Mouse (Mus musculus) midbrain, embryonic 14.5 days (tissue): Measurements from ENCODE around the gene Prm3. TPM values are rescaled to one million over a fixed set of nuclear protein-coding genes. Genes with fewer than 3 reads are reported as not detected.
"Not testable (repeated sequence)": the region's sequence is repeated elsewhere in the genome, so short reads cannot be mapped to it uniquely, and the experiment has no call there.

ENCODE experiments used
- ATAC-seq: fragments of 200-750 bp; cut with Nextera tagmentation; 2 replicates; pipeline ENCODE4 v1.8.0; 2017; ENCODE audit warnings: moderate number of reproducible peaks, moderate library complexity; ENCODE audit not compliant: low FRiP score, low TSS enrichment
- DNase-seq: peaks from one replicate; pipeline ENCODE4 v3.0.0-alpha.2; 2015
- H3K27ac ChIP-seq: fragments of 300-500 bp; sonication (generic); replicated peaks from 2 replicates; pipeline ENCODE4 v1.5.1; 2014; ENCODE audit warnings: mild to moderate bottlenecking, low read depth, low read length, moderate library complexity
- H3K27me3 ChIP-seq: fragments of 300-500 bp; sonication (generic); 2 replicates; pipeline ENCODE4 v1.6.1; 2014; ENCODE audit warnings: low read length, control low read depth, mixed read lengths; ENCODE audit not compliant: control insufficient read depth, insufficient read depth
- H3K36me3 ChIP-seq: fragments of 300-500 bp; sonication (generic); 2 replicates; pipeline ENCODE4 v1.6.1; 2014; ENCODE audit warnings: low read length, control low read depth; ENCODE audit not compliant: control insufficient read depth, insufficient read depth
- H3K4me1 ChIP-seq: fragments of 300-500 bp; sonication (generic); 2 replicates; pipeline ENCODE4 v1.6.1; 2014; ENCODE audit warnings: mild to moderate bottlenecking, antibody characterized with exemption, low read length, control low read depth; ENCODE audit not compliant: control insufficient read depth, insufficient read depth
- H3K4me2 ChIP-seq: fragments of 300-500 bp; sonication (generic); 2 replicates; pipeline ENCODE4 v1.6.1; 2014; ENCODE audit warnings: mild to moderate bottlenecking, low read length, moderate library complexity
- H3K4me3 ChIP-seq: fragments of 300-500 bp; sonication (generic); replicated peaks from 2 replicates; pipeline ENCODE4 v1.5.1; 2014; ENCODE audit warnings: low read depth, low read length
- H3K9ac ChIP-seq: fragments of 300-500 bp; sonication (generic); replicated peaks from 2 replicates; pipeline ENCODE4 v1.6.1; 2014; ENCODE audit warnings: mild to moderate bottlenecking, low read length, moderate library complexity
- H3K9me3 ChIP-seq: fragments of 300-500 bp; sonication (generic); 2 replicates; pipeline ENCODE4 v1.6.1; 2016; ENCODE audit warnings: low read length, control low read depth, mixed read lengths; ENCODE audit not compliant: control insufficient read depth
- WGBS: fragments of 180-500 bp; shearing (Covaris S2); extraction: QIAGEN DNeasy Blood & Tissue Kit; methylation state at CpG from one replicate; pipeline ENCODE4 v1.1.7; 2014; 5-methylcytosine and 5-hydroxymethylcytosine counted together
- polyA plus RNA-seq: library from polyadenylated mRNA; unstranded; fragments of >200 nt; fragmentation: Nextera tagmentation; extraction: Ambion mirVana; gene quantifications from 2 replicates; pipeline ENCODE4 v1.2.1, GENCODE M21; 2014

Gene Prm3
- polyA plus RNA-seq, 1 experiment from 2014 or later: not detected

DNA sequence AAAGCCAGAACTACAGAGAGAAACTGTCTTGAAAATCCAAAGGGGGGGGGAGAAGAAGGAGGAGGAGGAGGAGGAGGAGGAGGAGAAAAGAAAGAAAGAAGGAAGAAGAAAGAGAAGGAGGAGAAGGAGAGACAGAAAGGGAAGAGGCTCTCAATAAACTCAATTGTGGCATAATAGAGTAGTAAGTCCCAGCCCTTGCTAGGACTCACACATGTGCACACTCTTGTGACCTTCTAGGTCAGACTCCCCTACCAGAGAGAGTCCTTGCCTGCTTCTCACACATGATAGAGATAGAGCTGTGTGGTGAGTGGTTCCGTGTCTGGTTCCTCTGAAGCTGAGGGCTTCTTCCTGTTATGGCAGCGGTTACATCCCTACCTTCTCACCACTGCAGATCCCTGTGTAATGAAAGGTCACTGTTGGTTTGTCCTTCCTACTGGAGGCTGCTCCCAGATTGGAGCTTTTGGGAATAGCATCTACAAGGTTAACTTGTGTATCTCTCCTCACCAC is 22.2 kb upstream of the Prm3 start, which contains the start of gene Gm11172:
Gm11172 (plus strand) TSS at position 51 of the 507 bp plus-strand sequence.
- no peak within 1 kb of the TSS for H3K9ac ChIP-seq
- H3K27ac ChIP-seq: no peak within 1 kb of the TSS
- H3K27me3 ChIP-seq: no peaks in the 10 kb centered on the region
- no peak within 1 kb of the TSS for H3K4me2 ChIP-seq
- no peaks in the 10 kb centered on the region for H3K4me1 ChIP-seq
- no peaks in the 10 kb centered on the region for H3K9me3 ChIP-seq
- no peaks in the 10 kb centered on the region for H3K36me3 ChIP-seq
- WGBS: 82% methylated on average over 2 of the region's 2 CpGs
- H3K4me3 ChIP-seq: no peak within 1 kb of the TSS
- DNase-seq (no peak), ATAC-seq (no peak)

GRCm38 (mm10) chr16:10810376-10810775 is 19.7 kb upstream of the Prm3 start:
- H3K4me2 ChIP-seq: no peak overlapping the region
- ATAC-seq (no peak), DNase-seq (no peak)
- WGBS: 100% methylated on average over 1 of the region's 1 CpGs
- no peaks in the 10 kb centered on the region for H3K36me3 ChIP-seq
- H3K4me3 ChIP-seq: no peak overlapping the region
- H3K4me1 ChIP-seq: no peaks in the 10 kb centered on the region
- H3K27ac ChIP-seq: no peak overlapping the region
- no peaks in the 10 kb centered on the region for H3K9me3 ChIP-seq
- H3K9ac ChIP-seq: no peak overlapping the region
- no peaks in the 10 kb centered on the region for H3K27me3 ChIP-seq

GRCm38 (mm10) chr16:10805789-10806527 is 15.2 kb upstream of the Prm3 start, which contains the start of gene Prm1:
TSS of gene Prm1 (minus strand) at chr16:10805839.
- 79% methylated on average over 10 of the region's 10 CpGs for WGBS
- no peak for DNase-seq
- no peaks in the 10 kb centered on the region for H3K4me1 ChIP-seq
- H3K27me3 ChIP-seq: no peaks in the 10 kb centered on the region
- H3K4me2 ChIP-seq: no peak within 1 kb of the TSS
- no peak for ATAC-seq
- H3K36me3 ChIP-seq: no peaks in the 10 kb centered on the region
- H3K27ac ChIP-seq: no peak within 1 kb of the TSS
- no peaks in the 10 kb centered on the region for H3K9me3 ChIP-seq
- no peak within 1 kb of the TSS for H3K9ac ChIP-seq
- no peak within 1 kb of the TSS for H3K4me3 ChIP-seq

- 85% methylated on average over 3 of the region's 3 CpGs for WGBS
- DNase-seq, H3K36me3 ChIP-seq, H3K9ac ChIP-seq, H3K27ac ChIP-seq, ATAC-seq, H3K4me2 ChIP-seq, H3K4me1 ChIP-seq, H3K27me3 ChIP-seq, H3K4me3 ChIP-seq, H3K9me3 ChIP-seq: not testable (repeated sequence)
Measured at GRCm38 (mm10) chr16:10802420-10802819, 11.7 kb upstream of the Prm3 start.

- ATAC-seq: no peak
- Histone ChIP-seq H3K4me3 (no peak within 1 kb of the TSS), H3K27me3 (no peaks in the 10 kb centered on the region), H3K9ac (no peak within 1 kb of the TSS), H3K27ac (no peak within 1 kb of the TSS), H3K36me3 (no peaks in the 10 kb centered on the region), H3K4me2 (no peak within 1 kb of the TSS), H3K4me1 (no peaks in the 10 kb centered on the region), H3K9me3 (no peaks in the 10 kb centered on the region)
- DNase-seq: no peak
- WGBS: 80% methylated on average over 6 of the region's 6 CpGs
Measured at GRCm38 (mm10) chr16:10796034-10796433, 5.3 kb upstream of the Prm3 start, which contains the start of gene Prm2. TSS of gene Prm2 (minus strand) at chr16:10796134.

GRCm38 (mm10) chr16:10788866-10789265 is 1.8 kb downstream of the Prm3 start:
- Histone ChIP-seq H3K27ac (no peak overlapping the region), H3K36me3 (no peaks in the 10 kb centered on the region), H3K4me1 (peaks cover 8% of the 10 kb centered on the region; the same call in 1 of the 2 replicates), H3K9me3 (no peaks in the 10 kb centered on the region), H3K27me3 (peaks cover 8% of the 10 kb centered on the region), H3K4me2 (no peak overlapping the region), H3K4me3 (no peak overlapping the region), H3K9ac (no peak overlapping the region)
- WGBS: 64% methylated on average over 4 of the region's 4 CpGs
- ATAC-seq (no peak), DNase-seq (no peak)

GRCm38 (mm10) chr16:10788271-10788670 is 2.4 kb downstream of the Prm3 start, which contains the start of gene Tnp2:
TSS of gene Tnp2 (minus strand) at chr16:10788660.
- Histone ChIP-seq H3K27me3 (peaks cover 12% of the 10 kb centered on the region), H3K4me2 (no peak within 1 kb of the TSS), H3K36me3 (no peaks in the 10 kb centered on the region), H3K9ac (no peak within 1 kb of the TSS), H3K4me1 (peaks cover 8% of the 10 kb centered on the region; the same call in 1 of the 2 replicates), H3K4me3 (no peak within 1 kb of the TSS), H3K9me3 (no peaks in the 10 kb centered on the region), H3K27ac (no peak within 1 kb of the TSS)
- ATAC-seq (no peak), DNase-seq (no peak)
- 55% methylated on average over 16 of the region's 16 CpGs for WGBS

DNA sequence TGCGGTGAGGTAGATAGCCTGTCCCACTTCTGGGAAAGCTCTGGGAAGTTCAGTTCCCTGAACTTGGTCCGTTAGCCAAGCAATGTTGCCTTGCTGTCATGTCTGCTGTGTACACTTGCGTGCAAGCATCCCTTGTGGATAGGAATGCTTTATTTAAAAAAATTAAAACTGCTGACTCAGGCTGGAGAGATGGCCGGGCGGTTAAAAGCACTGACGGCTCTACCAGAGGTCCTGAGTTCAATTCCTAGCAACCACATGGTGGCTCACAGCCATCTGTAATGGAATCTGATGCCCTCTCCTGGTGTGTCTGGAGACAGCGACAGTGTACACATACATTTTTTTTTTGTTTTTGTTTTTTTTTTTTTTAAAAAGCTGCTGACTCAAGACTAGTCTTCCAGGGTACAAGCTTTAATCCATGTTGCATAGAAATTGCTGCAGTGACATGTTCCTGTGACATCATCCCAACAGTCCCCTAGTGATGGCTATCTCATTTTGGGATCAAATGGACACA is 3.1 kb downstream of the Prm3 start:
- Histone ChIP-seq H3K4me3 (no peak overlapping the region), H3K4me2 (no peak overlapping the region), H3K9me3 (no peaks in the 10 kb centered on the region), H3K27ac (no peak overlapping the region), H3K36me3 (no peaks in the 10 kb centered on the region), H3K4me1 (peaks cover 8% of the 10 kb centered on the region; the same call in 1 of the 2 replicates), H3K9ac (no peak overlapping the region), H3K27me3 (peaks cover 18% of the 10 kb centered on the region)
- WGBS: 89% methylated on average over 7 of the region's 7 CpGs
- ATAC-seq: no peak
- no peak for DNase-seq
